In the genomic region with DNA sequence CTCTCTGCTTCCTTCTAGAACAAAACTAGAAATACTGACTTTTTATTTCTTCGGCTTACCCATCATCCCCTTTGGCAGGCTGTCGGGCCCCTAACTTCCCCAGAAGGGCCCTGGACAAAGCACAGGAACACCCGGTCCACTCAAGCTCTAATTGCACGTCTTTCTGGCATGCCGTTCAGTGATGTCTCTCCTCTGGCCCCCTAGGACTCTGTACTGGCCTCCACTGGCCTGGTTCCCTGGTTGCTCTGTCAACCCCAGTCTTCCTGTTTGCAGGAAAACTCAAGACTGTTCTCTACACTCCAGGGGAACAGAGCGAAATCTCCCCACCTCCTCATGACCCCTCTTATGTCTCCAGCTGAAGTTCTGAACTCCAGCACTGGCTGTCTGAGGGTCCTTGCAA, we compare ENCODE assay signal across 13 mouse cellular contexts. TPM values are rescaled to one million over a fixed set of nuclear protein-coding genes. Genes with fewer than 3 reads are reported as not detected.
A peak's percentile ranks its signal among the peaks of the same experiment; 100 is the strongest.
DNase-seq lines count a peak whose midpoint lies in the region; ATAC-seq and TF ChIP-seq lines count a peak whose summit lies in the region.
"Had no signal": no experiment of that assay in that cellular context is flagged by ENCODE, and none has a peak within 500 bp of the region (broad histone marks: within the 10 kb centered on the region; RNA-seq: fewer than 3 reads in every experiment).

No protein-coding gene starts in this region.

- no peaks in the 10 kb centered on the region for H3K9me3 ChIP-seq in intestine, embryonic 15.5 days
- H3K9me3 ChIP-seq in intestine, postnatal 0 days (ENCODE audit: control insufficient read depth), result no peaks in the 10 kb centered on the region
- H3K9me3 ChIP-seq in embryonic facial prominence, embryonic 13.5 days, result no peaks in the 10 kb centered on the region
- no peaks in the 10 kb centered on the region for H3K9me3 ChIP-seq in midbrain, embryonic 11.5 days (ENCODE audit: control insufficient read depth, low read length)

- no peak overlapping the region for H3K4me2 ChIP-seq in intestine, embryonic 15.5 days (replicated peaks)
- no peak overlapping the region for H3K4me2 ChIP-seq in intestine, postnatal 0 days (replicated peaks; ENCODE audit: low read depth)
- H3K4me2 ChIP-seq in embryonic facial prominence, embryonic 13.5 days, result no peak overlapping the region
- H3K4me2 ChIP-seq in midbrain, embryonic 11.5 days, result peak overlapping the region; percentile 46; the same call in 1 of the 2 replicates

- no peak for TF ChIP-seq CTCF in intestine, postnatal 0 days (IDR thresholded peaks at IDR 0.05; ENCODE audit: low read depth)

- no peak for ATAC-seq in intestine, embryonic 15.5 days
- no peak for ATAC-seq in intestine, postnatal 0 days
- no peak for ATAC-seq in embryonic facial prominence, embryonic 13.5 days (ENCODE audit: insufficient number of reproducible peaks, insufficient read depth, low FRiP score, low TSS enrichment, low read depth)
- no peak for ATAC-seq in midbrain, embryonic 11.5 days (ENCODE audit: low FRiP score)
- ATAC-seq in erythroblast, adult 5-6 weeks (replicated peaks; ENCODE audit: low FRiP score, poor library complexity, severe bottlenecking), result no peak

- peak overlapping the region; percentile 32; the same call in 1 of the 2 replicates for H3K27ac ChIP-seq in intestine, embryonic 15.5 days
- no peak overlapping the region for H3K27ac ChIP-seq in intestine, postnatal 0 days (ENCODE audit: low read depth, low read length)
- peak overlapping the region; percentile 95 for H3K27ac ChIP-seq in embryonic facial prominence, embryonic 13.5 days
- peak overlapping the region; percentile 94 for H3K27ac ChIP-seq in midbrain, embryonic 11.5 days (ENCODE audit: low read depth, low read length)
- H3K27ac ChIP-seq: liver, embryonic 14.5 days had no signal

- WGBS in intestine, embryonic 15.5 days, result 64% methylated on average over 6 of the region's 6 CpGs
- 61% methylated on average over 6 of the region's 6 CpGs for WGBS in intestine, postnatal 0 days
- 32% methylated on average over 6 of the region's 6 CpGs for WGBS in embryonic facial prominence, embryonic 13.5 days
- 18% methylated on average over 6 of the region's 6 CpGs for WGBS in midbrain, embryonic 11.5 days

- H3K9ac ChIP-seq in intestine, embryonic 15.5 days, result no peak overlapping the region
- H3K9ac ChIP-seq in intestine, postnatal 0 days (ENCODE audit: low read depth, low read length), result no peak overlapping the region
- H3K9ac ChIP-seq in embryonic facial prominence, embryonic 13.5 days, result 0 out of 2 replicates have a peak overlapping the region, but pooled peaks have one; percentile 21
- H3K9ac ChIP-seq in midbrain, embryonic 11.5 days (ENCODE audit: low read length), result peak overlapping the region; percentile 61
- H3K9ac ChIP-seq: liver, embryonic 14.5 days had no signal

- peaks cover 22% of the 10 kb centered on the region for H3K4me1 ChIP-seq in intestine, embryonic 15.5 days (replicated peaks)
- no peaks in the 10 kb centered on the region for H3K4me1 ChIP-seq in intestine, postnatal 0 days (replicated peaks; ENCODE audit: control insufficient read depth, insufficient read depth, low read length)
- peaks cover 60% of the 10 kb centered on the region for H3K4me1 ChIP-seq in embryonic facial prominence, embryonic 13.5 days
- H3K4me1 ChIP-seq in midbrain, embryonic 11.5 days (ENCODE audit: control insufficient read depth, insufficient read depth, low read length), result peaks cover 53% of the 10 kb centered on the region

- peak; percentile 34 for DNase-seq in gastrocnemius, postnatal 10 days
- DNase-seq in midbrain, embryonic 11.5 days (ENCODE audit: low spot score, missing footprints), result peak; percentile 90
- DNase-seq in urinary bladder, adult 2 months (ENCODE audit: low spot score), result no peak
- no peak for DNase-seq in left cerebral cortex, adult 9 months (ENCODE audit: low spot score in 2 of 2)
- DNase-seq: kidney, adult 8-10 months; thymus, postnatal 14 days had no signal

- no peaks in the 10 kb centered on the region for H3K36me3 ChIP-seq in intestine, embryonic 15.5 days
- no peaks in the 10 kb centered on the region for H3K36me3 ChIP-seq in intestine, postnatal 0 days (ENCODE audit: control insufficient read depth, insufficient read depth)
- H3K36me3 ChIP-seq in embryonic facial prominence, embryonic 13.5 days, result no peaks in the 10 kb centered on the region
- no peaks in the 10 kb centered on the region for H3K36me3 ChIP-seq in midbrain, embryonic 11.5 days (ENCODE audit: control insufficient read depth, insufficient read depth, low read length)

- no peak overlapping the region for H3K4me3 ChIP-seq in intestine, embryonic 15.5 days (replicated peaks)
- H3K4me3 ChIP-seq in intestine, postnatal 0 days (ENCODE audit: low read depth, low read length), result no peak overlapping the region
- H3K4me3 ChIP-seq in embryonic facial prominence, embryonic 13.5 days, result no peak overlapping the region
- no peak overlapping the region for H3K4me3 ChIP-seq in midbrain, embryonic 11.5 days (ENCODE audit: low read depth, low read length)

- no peaks in the 10 kb centered on the region for H3K27me3 ChIP-seq in intestine, embryonic 15.5 days (replicated peaks)
- H3K27me3 ChIP-seq in intestine, postnatal 0 days (replicated peaks; ENCODE audit: control insufficient read depth, insufficient read depth, low read length), result peaks cover 3% of the 10 kb centered on the region; the same call in 1 of the 2 replicates
- no peaks in the 10 kb centered on the region for H3K27me3 ChIP-seq in embryonic facial prominence, embryonic 13.5 days
- no peaks in the 10 kb centered on the region for H3K27me3 ChIP-seq in midbrain, embryonic 11.5 days (ENCODE audit: control insufficient read depth, insufficient read depth, low read length)

RNA-seq across cellular contexts. Expression of a gene that starts 7.9 kb away (rescaled TPM):
- 0.25 TPM in 2 replicates for polyA plus RNA-seq in intestine, embryonic 15.5 days (2015; fragmentation: Nextera tagmentation; extraction: Ambion mirVana)
- not detected in 2 replicates for polyA plus RNA-seq in intestine, postnatal 0 days (2015; fragmentation: Nextera tagmentation; extraction: Ambion mirVana)
- polyA plus RNA-seq in embryonic facial prominence, embryonic 13.5 days (2015; fragmentation: Nextera tagmentation; extraction: Ambion mirVana), result 0.12 and 0.28 TPM in 2 replicates
- total RNA-seq in gastrocnemius, postnatal 10 days (2021), result under 1 TPM; 0.78 to 0.93 TPM
- polyA plus RNA-seq in midbrain, embryonic 11.5 days (2014; fragmentation: Nextera tagmentation; extraction: Ambion mirVana), result 0.25 and 0.46 TPM in 2 replicates
- polyA plus RNA-seq in urinary bladder, adult 2 months (2012; rRNA removed), result 0.03 TPM in 1 of 2 replicates, not detected in the other
- 1.3 TPM in 1 of 2 replicates, not detected in the other for total RNA-seq in erythroblast, adult 5-6 weeks (2015; ENCODE audit: low replicate concordance)
- not detected in 2 replicates for total RNA-seq in erythroblast, adult 5-6 weeks (2017; ENCODE audit: low replicate concordance)
- total RNA-seq: adrenal gland, adult 18-20 months; common myeloid progenitor, adult 5-6 weeks had no signal

RNA-seq across cellular contexts. Expression of a gene that starts 20.3 kb away (rescaled TPM):
- 266 and 631 TPM in 2 replicates for polyA plus RNA-seq in intestine, embryonic 15.5 days (2015; fragmentation: Nextera tagmentation; extraction: Ambion mirVana)
- 3.5 and 4.1 TPM in 2 replicates for polyA plus RNA-seq in intestine, postnatal 0 days (2015; fragmentation: Nextera tagmentation; extraction: Ambion mirVana)
- 0.34 and 0.87 TPM in 2 replicates for polyA plus RNA-seq in embryonic facial prominence, embryonic 13.5 days (2015; fragmentation: Nextera tagmentation; extraction: Ambion mirVana)
- total RNA-seq in gastrocnemius, postnatal 10 days (2021), result under 1 TPM in 1 of 2 experiments, not detected in 1; 0.19 TPM
- 0.08 TPM in 1 of 2 replicates, not detected in the other for polyA plus RNA-seq in midbrain, embryonic 11.5 days (2014; fragmentation: Nextera tagmentation; extraction: Ambion mirVana)
- polyA plus RNA-seq in urinary bladder, adult 2 months (2012; rRNA removed), result 0.15 and 0.47 TPM in 2 replicates
- not detected in 2 replicates for total RNA-seq in erythroblast, adult 5-6 weeks (2015; ENCODE audit: low replicate concordance)
- total RNA-seq in erythroblast, adult 5-6 weeks (2017; ENCODE audit: low replicate concordance), result not detected in 2 replicates
- total RNA-seq: adrenal gland, adult 18-20 months; common myeloid progenitor, adult 5-6 weeks had no signal

RNA-seq across cellular contexts. Expression of a gene that starts 50.6 kb away (rescaled TPM):
- 0.59 and 0.77 TPM in 2 replicates for polyA plus RNA-seq in intestine, embryonic 15.5 days (2015; fragmentation: Nextera tagmentation; extraction: Ambion mirVana)
- polyA plus RNA-seq in intestine, postnatal 0 days (2015; fragmentation: Nextera tagmentation; extraction: Ambion mirVana), result 0.04 and 0.07 TPM in 2 replicates
- 0.83 and 1.4 TPM in 2 replicates for polyA plus RNA-seq in embryonic facial prominence, embryonic 13.5 days (2015; fragmentation: Nextera tagmentation; extraction: Ambion mirVana)
- total RNA-seq in gastrocnemius, postnatal 10 days (2021), result 1 to 10 TPM in 1 of 2 experiments, under 1 TPM in 1; 0.80 to 1.2 TPM
- 2.1 and 2.2 TPM in 2 replicates for polyA plus RNA-seq in midbrain, embryonic 11.5 days (2014; fragmentation: Nextera tagmentation; extraction: Ambion mirVana)
- not detected in 2 replicates for polyA plus RNA-seq in urinary bladder, adult 2 months (2012; rRNA removed)
- total RNA-seq in erythroblast, adult 5-6 weeks (2015; ENCODE audit: low replicate concordance), result not detected in 2 replicates
- total RNA-seq in erythroblast, adult 5-6 weeks (2017; ENCODE audit: low replicate concordance), result not detected in 2 replicates
- total RNA-seq: common myeloid progenitor, adult 5-6 weeks had no signal

Comparison
In these comparisons a context has a peak if more than half of its experiments do, and no peak if none do; other contexts are left out.
1. RNA of a gene that starts 20.3 kb away (polyA plus RNA-seq): 266 to 631 TPM in intestine, embryonic 15.5 days; 3.5 to 4.1 TPM in intestine, postnatal 0 days, 0.34 to 0.87 TPM in embryonic facial prominence, embryonic 13.5 days, 0.15 to 0.47 TPM in urinary bladder, adult 2 months and 0.08 TPM in midbrain, embryonic 11.5 days; every median in the first group is over 10 times any median in the second.
2. H3K9ac ChIP-seq: peak in embryonic facial prominence, embryonic 13.5 days (single experiment) and midbrain, embryonic 11.5 days (single experiment); none in intestine, embryonic 15.5 days (single experiment) and intestine, postnatal 0 days (single experiment).
3. DNase-seq: peak in gastrocnemius, postnatal 10 days (single experiment) and midbrain, embryonic 11.5 days (single experiment); none in urinary bladder, adult 2 months (single experiment) and left cerebral cortex, adult 9 months (0 of 2).